Mouse (Mus musculus) retina, postnatal 1 day (tissue): Measurements from ENCODE around the gene Mrpl14.

ENCODE experiments used
- DNase-seq: peaks from one replicate; pipeline ENCODE4 v3.0.0-alpha.2; 2012

The Mrpl14 gene

GRCm38 (mm10) chr17:45727481-45727880 lies 41.4 kb downstream of the Mrpl14 start:
- DNase-seq: no peak

DNA sequence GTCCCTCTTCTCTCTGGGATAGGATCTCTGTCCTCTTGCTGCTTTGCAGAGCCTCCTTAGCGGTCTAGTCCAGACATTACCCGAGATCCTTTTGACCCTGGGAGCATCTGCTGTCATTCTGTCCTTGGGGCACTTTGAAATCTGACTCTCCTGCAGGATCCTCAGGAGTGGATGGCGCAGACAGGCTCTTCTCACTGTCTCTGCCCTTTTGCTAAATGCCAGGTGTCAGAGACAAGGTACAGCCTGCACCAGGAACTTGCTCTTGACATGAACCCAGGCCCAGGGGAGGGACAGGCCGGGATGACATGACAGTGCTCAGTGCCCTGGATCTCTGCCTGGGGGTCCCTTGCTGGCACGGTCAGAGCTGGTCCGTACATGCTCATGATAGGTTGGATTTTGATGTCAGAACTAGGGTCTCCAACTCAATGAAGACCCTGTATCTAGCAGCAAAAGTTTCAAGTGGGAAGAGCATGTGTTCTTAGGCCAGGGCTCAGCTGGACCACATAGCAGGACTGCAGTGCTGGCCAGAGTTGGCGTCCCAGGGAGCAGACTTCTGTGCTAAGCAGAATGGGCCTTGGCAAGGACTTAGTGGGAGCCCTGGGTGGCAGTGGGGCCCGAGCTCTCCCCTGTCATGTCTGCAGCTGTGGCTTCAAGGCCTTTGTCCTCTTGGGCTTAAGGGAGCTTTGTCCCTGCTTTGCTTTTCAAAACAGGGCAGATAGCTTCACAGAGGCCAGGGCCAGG lies 42.0 kb downstream of the Mrpl14 start:
- DNase-seq: no peak

DNA sequence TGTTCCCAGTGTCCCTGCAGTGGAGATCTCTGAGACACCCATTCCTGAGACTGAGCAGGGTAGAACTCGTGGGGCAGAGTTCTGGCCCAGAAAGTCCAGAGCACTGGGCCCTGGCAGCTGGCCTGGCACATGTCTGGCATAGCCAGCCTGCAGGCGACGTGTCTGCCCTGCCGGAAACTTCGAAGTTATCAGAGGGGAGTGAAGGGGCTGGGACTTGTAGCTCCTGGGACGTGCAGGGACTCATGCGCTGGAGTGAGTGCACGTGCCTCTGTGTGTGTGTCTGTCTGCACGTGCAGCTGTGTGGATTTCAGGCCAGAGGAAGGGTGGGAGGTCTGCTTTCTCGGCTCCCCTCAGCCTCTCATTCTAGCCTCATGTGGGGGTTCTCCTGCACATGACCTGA lies 43.3 kb downstream of the Mrpl14 start:
- no peak for DNase-seq

GRCm38 (mm10) chr17:45730696-45731095 lies 44.6 kb downstream of the Mrpl14 start:
- DNase-seq: no peak

GRCm38 (mm10) chr17:45731172-45731864 lies 45.2 kb downstream of the Mrpl14 start:
- peak; percentile 93 for DNase-seq

- peak; percentile 32 for DNase-seq
These were observed 47.1 kb downstream of the Mrpl14 start for GRCm38 (mm10) chr17:45733038-45733734.

GRCm38 (mm10) chr17:45733735-45734301 lies 47.7 kb downstream of the Mrpl14 start, which contains the start of gene 1600014C23Rik:
TSS of gene 1600014C23Rik (minus strand) at chr17:45733844.
- peak; percentile 92 for DNase-seq

- DNase-seq: peak; percentile 82
These were observed 48.2 kb downstream of the Mrpl14 start for GRCm38 (mm10) chr17:45734333-45734732.

DNA sequence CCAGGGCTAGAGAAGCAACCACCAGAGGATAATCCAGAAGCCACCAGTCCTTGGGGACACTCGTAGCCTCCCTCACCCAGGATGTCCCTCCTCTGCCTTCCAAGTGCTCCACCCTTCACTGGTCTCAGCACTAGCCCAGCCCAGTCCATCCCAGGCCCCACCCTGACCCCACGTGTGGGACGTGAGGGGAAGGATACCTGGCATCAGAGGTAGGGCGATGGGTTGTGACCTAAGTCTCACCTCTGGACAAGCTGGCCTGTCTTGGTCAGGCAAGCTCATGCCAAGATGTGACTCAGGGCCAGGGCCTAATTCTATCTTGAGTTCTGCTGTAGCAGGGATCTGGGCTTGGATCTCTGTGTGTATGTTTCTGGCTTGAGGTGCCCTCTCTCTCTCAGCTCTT lies 48.8 kb downstream of the Mrpl14 start:
- no peak for DNase-seq

DNA sequence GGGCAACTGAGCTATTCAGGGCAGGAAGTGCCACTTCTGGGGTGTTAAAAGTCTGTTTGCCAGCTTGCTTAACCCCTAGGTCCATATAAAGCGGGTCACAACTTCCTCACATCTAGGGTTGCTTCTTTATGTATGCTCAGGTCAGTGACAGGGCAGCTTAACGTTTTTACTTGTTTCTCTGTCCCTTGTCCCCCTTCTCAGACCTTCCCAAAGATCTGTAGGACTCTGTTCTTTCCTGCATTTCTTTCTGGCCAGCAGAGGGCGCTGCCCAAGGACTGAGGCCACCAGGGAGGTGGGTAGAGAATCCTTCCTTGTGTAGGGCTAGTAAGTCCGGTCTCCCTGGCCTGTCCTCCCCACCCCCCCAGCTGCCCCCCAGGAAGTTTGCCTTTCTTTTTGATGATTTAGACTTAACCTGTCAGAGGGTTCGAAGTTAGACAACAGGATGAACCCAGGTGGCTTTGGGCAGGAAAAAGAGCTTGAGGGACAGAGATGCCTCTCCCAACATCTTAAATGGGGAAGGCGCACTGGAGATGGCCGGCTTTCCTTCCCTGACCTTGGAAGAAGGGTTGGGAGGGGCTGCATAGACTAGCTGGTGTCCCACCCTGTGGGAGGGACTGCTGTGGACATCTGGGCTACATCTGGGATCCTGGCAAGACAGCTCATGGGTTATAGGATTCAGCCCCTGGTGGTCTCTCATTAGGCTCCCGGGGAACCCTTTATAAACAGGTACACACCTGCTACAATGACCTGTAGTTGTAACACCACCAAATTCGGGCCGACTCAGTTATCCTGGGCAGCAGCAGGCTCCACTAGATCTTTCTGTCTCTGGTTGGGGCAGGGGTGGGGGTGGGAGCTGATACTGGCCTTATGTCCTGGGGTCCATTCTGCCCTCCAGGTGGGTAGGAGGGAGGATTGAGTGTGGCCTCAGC lies 49.5 kb downstream of the Mrpl14 start:
- peak; percentile 90 for DNase-seq

DNA sequence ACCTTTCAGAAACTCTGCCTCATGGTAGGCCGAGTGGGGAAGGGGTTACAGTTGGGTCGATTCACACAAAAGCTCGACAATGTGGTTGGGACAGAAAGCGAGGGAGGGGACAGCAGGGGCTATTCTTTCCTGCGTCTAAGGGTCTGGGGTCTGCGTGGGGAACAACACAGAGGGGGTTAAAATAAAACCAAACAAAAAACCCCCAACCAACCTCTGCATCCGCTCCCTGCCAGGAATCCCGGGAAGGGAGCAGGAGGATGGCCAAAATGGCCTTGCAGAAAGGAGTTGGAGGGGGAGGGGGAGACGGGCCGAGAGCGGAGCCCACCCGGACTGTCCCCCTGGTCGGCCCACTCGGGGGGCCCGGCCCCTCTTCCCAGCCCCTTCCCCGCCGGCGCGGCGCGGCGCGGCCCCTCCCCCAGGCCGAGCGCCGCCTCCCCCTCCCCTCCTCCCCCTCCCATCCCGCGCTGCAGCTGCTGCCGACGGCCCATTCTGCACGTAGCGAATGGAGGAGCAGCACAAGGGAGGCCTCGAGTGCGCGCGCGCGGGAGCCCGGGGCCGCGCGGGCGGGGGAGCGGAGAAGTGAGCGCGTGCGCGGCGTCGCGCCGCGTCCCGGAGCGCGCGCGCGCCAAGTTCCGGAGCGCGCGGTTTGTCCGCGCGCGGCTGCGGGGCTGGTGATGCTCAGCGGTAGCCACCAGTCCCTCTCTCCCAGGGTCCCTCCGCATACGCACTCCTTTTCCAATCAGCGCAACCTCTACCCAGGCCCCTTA lies 50.4 kb downstream of the Mrpl14 start:
- peak; percentile 96 for DNase-seq

- no peak for DNase-seq
These were observed 51.0 kb downstream of the Mrpl14 start for GRCm38 (mm10) chr17:45737078-45737601.

- no peak for DNase-seq
These were observed 56.4 kb downstream of the Mrpl14 start for GRCm38 (mm10) chr17:45742371-45743147.

- DNase-seq: no peak
These were observed 59.5 kb downstream of the Mrpl14 start for GRCm38 (mm10) chr17:45745629-45746028.

DNA sequence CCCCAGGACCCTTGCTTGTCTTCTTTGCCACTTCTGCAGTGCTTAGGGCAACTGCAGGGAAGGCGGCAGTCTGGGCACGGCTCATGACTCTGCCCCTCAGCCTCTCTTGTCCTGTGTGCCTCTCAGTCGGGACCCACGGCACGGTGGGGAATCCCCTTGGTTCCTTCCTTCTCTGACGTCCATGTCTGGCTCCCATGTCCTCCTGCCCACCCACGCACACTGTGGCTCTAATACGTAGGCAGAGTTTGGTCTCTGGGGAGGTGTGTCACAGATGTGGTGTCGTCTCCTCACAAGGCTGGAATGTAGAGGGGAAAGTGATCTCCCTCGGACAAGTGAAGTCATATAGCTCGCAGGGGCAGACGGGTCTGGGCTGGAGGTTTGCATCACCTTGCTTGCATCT lies 60.6 kb downstream of the Mrpl14 start:
- DNase-seq: no peak

DNA sequence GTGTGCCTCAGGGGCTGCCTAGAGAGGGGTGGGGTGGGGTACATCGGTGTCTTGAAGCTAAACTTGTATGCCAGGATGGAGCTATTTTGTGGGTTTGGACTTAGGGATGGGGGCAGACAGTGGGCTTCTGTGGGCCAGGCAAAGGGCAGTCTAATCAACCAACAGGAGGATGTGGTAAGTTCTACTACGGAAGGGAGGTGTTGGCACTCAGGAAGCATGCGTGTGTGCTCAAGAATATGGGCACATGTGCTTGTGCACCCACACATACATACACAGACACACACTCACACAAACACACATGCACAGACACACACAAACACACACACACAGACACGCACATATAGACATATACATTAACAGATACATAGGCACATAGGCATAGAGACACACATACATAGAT lies 61.2 kb downstream of the Mrpl14 start:
- DNase-seq: no peak
